Mouse (Mus musculus) spleen, adult 2 months (tissue): Measurements from ENCODE around the gene Ndc80.

ENCODE experiments used
- CTCF ChIP-seq: fragments of 200-500 bp; IDR thresholded peaks from 2 replicates; pipeline ENCODE4 v1.5.1; 2011; ENCODE audit warnings: mild to moderate bottlenecking, inconsistent platforms; ENCODE audit not compliant: insufficient read depth, insufficient read length, insufficient replicate concordance; ENCODE audit errors: extremely low read depth
- POLR2A ChIP-seq: fragments of 200-500 bp; IDR thresholded peaks from 2 replicates; pipeline ENCODE4 v1.6.1; 2011; ENCODE audit warnings: low read depth, low read length, inconsistent platforms

- TF ChIP-seq POLR2A (no peak), CTCF (no peak)
Measured at GRCm38 (mm10) chr17:71483418-71484060, 43.1 kb downstream of the Ndc80 start.
